Mouse (Mus musculus) CD8-positive naive resting alpha-beta T cell, adult 57 days (primary cell): Measurements from ENCODE around the gene Frmpd4. TPM values are rescaled to one million over a fixed set of nuclear protein-coding genes. Genes with fewer than 3 reads are reported as not detected.

Experiments
- total RNA-seq: library from RNA; stranded (reverse); gene quantifications from one replicate; pipeline ENCODE4 v1.2.4, GENCODE M21; 2023

Gene Frmpd4
- total RNA-seq = not detected

DNA sequence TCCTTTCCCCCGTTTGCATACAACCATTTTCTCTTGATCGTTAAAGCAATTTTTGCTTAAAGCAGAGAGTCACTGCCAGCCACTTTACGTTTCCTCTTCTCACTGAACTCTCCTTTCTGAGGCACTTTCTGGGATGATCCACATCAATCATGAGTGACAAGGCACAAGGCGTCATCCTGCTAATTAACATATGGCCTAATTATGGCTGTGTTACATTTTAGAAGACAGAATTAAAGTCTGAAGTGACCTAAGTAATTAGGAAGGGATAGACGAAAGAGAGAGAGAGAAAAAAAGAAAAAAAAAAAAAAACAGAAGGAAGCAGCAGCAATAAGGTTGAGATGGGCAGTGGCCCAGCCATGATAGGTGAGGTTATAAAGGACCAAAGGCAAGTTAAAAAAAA lies at the start of gene Frmpd4:
TSS of gene Frmpd4 (minus strand) at position 101 of the 400 bp plus-strand sequence.

Other genes starting within 250 kb of the Frmpd4 start
- gene Msl3, start 96.7 kb upstream of the Frmpd4 start, total RNA-seq = 30.3 TPM
- 1.1 TPM for gene Arhgap6, start 217.9 kb upstream of the Frmpd4 start, total RNA-seq